13 mouse cellular contexts compared by ENCODE assay signal in genomic region chr14:56177651-56178050, GRCm38 (mm10). TPM values are rescaled to one million over a fixed set of nuclear protein-coding genes. Genes with fewer than 3 reads are reported as not detected.
DNase-seq lines count a peak whose midpoint lies in the region; ATAC-seq and TF ChIP-seq lines count a peak whose summit lies in the region.
"Not testable (repeated sequence)": the region's sequence is repeated elsewhere in the genome, so short reads cannot be mapped to it uniquely, and the experiment has no call there.
"Had no signal": no experiment of that assay in that cellular context is flagged by ENCODE, and none has a peak within 500 bp of the region (broad histone marks: within the 10 kb centered on the region; RNA-seq: fewer than 3 reads in every experiment).

No protein-coding gene starts in this region.

- TF ChIP-seq POLR2A in kidney, adult 2 months (IDR thresholded peaks at IDR 0.05; ENCODE audit: low read depth, low read length); limb, embryonic 14.5 days (IDR thresholded peaks at IDR 0.05; ENCODE audit: borderline replicate concordance, extremely low read depth, insufficient read depth, insufficient read length): not testable (repeated sequence)

- intact Hi-C loops in gastrocnemius, postnatal 14 days (cut with DNase I; ENCODE audit: low total_unique reads), result not testable (repeated sequence)

- WGBS in kidney, adult 2 months, result 9% methylated on average over 8 of the region's 8 CpGs
- 23% methylated on average over 8 of the region's 8 CpGs for WGBS in limb, embryonic 14.5 days
- WGBS in midbrain, embryonic 14.5 days, result 34% methylated on average over 8 of the region's 8 CpGs

- not testable (repeated sequence) for H3K27ac ChIP-seq in kidney, adult 2 months (ENCODE audit: insufficient read depth, low read depth, low read length); limb, embryonic 14.5 days (replicated peaks; ENCODE audit: low read depth, low read length); midbrain, embryonic 14.5 days (replicated peaks; ENCODE audit: low read depth, low read length)

- not testable (repeated sequence) for H3K9ac ChIP-seq in limb, embryonic 14.5 days (ENCODE audit: low read depth, low read length, severe bottlenecking); midbrain, embryonic 14.5 days (replicated peaks; ENCODE audit: low read length)

- peak; percentile 57 for TF ChIP-seq CTCF in kidney, adult 2 months (conservative IDR thresholded peaks at IDR 0.05; ENCODE audit: insufficient read depth, insufficient read length, low read depth, low read length)

- not testable (repeated sequence) for H3K27me3 ChIP-seq in kidney, adult 2 months (replicated peaks; ENCODE audit: control insufficient read depth, insufficient read depth, low read length); limb, embryonic 14.5 days (ENCODE audit: control insufficient read depth, insufficient read depth, low read length); midbrain, embryonic 14.5 days (ENCODE audit: control insufficient read depth, insufficient read depth, low read length); splenic B cell, adult 2 months (ENCODE audit: control insufficient read depth, insufficient read depth, low read length, poor library complexity, severe bottlenecking)

- H3K4me3 ChIP-seq in kidney, adult 2 months (ENCODE audit: insufficient read depth, low read depth, low read length); limb, embryonic 14.5 days (replicated peaks; ENCODE audit: low read length); midbrain, embryonic 14.5 days (replicated peaks; ENCODE audit: low read depth, low read length): not testable (repeated sequence)

- H3K9me3 ChIP-seq in limb, embryonic 14.5 days (ENCODE audit: control insufficient read depth, low read length); midbrain, embryonic 14.5 days (ENCODE audit: control insufficient read depth, low read length): not testable (repeated sequence)

- DNase-seq in 416B (ENCODE audit: low read depth) (peak; percentile 62), ZHBTc4 (ENCODE audit: low read depth, low spot score) (peak; percentile 82)
- DNase-seq in gastrocnemius, postnatal 14 days, result peak; percentile 33
- DNase-seq in kidney, adult 2 months, result peak; percentile 25
- peak; percentile 18 for DNase-seq in limb, embryonic 14.5 days (ENCODE audit: low spot score)
- peak; percentile 61 for DNase-seq in midbrain, embryonic 14.5 days
- DNase-seq in splenic B cell, adult 2 months (ENCODE audit: low read depth, low spot score), result peak; percentile 13

- not testable (repeated sequence) for H3K36me3 ChIP-seq in kidney, adult 2 months (ENCODE audit: control insufficient read depth, insufficient read depth, low read length); limb, embryonic 14.5 days (ENCODE audit: control insufficient read depth, insufficient read depth, low read length); midbrain, embryonic 14.5 days (ENCODE audit: control insufficient read depth, insufficient read depth, low read length); splenic B cell, adult 2 months (ENCODE audit: control insufficient read depth, insufficient read depth, low read length, poor library complexity, severe bottlenecking)

- not testable (repeated sequence) for H3K4me2 ChIP-seq in limb, embryonic 14.5 days (replicated peaks; ENCODE audit: low read depth, low read length, severe bottlenecking); midbrain, embryonic 14.5 days (ENCODE audit: low read length)

- ATAC-seq in common myeloid progenitor, adult 5-6 weeks (replicated peaks; ENCODE audit: low read depth, poor library complexity, severe bottlenecking), result peak; percentile 68
- ATAC-seq in limb, embryonic 14.5 days (ENCODE audit: low FRiP score, low read depth); midbrain, embryonic 14.5 days (ENCODE audit: low FRiP score, low TSS enrichment): not testable (repeated sequence)

- not testable (repeated sequence) for H3K4me1 ChIP-seq in kidney, adult 2 months (ENCODE audit: control insufficient read depth, insufficient read depth, low read length); limb, embryonic 14.5 days (ENCODE audit: control insufficient read depth, insufficient read depth, low read length); midbrain, embryonic 14.5 days (ENCODE audit: control insufficient read depth, insufficient read depth, low read length)

RNA-seq across cellular contexts. Expression of gene Gzmn, which starts 3.3 kb away (rescaled TPM):
- not detected in 2 replicates for total RNA-seq in common myeloid progenitor, adult 5-6 weeks (2017)
- total RNA-seq in gastrocnemius, postnatal 14 days (2021), result not detected
- polyA plus RNA-seq in kidney, adult 2 months (2012; rRNA removed), result not detected in 2 replicates
- not detected in 2 replicates for polyA plus RNA-seq in limb, embryonic 14.5 days (2012; rRNA removed)
- not detected in 2 replicates for polyA plus RNA-seq in limb, embryonic 14.5 days (2014; fragmentation: Nextera tagmentation; extraction: Ambion mirVana)
- polyA plus RNA-seq in midbrain, embryonic 14.5 days (2014; fragmentation: Nextera tagmentation; extraction: Ambion mirVana), result not detected in 2 replicates
- total RNA-seq: gastrocnemius, adult 18-20 months had no signal
- polyA plus RNA-seq: C2C12; limb, embryonic 13.5 days; stomach, embryonic 15.5 days had no signal

RNA-seq across cellular contexts. Expression of gene Gzmg, which starts 18.3 kb away (rescaled TPM):
- not detected in 2 replicates for total RNA-seq in common myeloid progenitor, adult 5-6 weeks (2017)
- total RNA-seq in gastrocnemius, postnatal 14 days (2021), result not detected
- not detected in 2 replicates for polyA plus RNA-seq in kidney, adult 2 months (2012; rRNA removed)
- polyA plus RNA-seq in limb, embryonic 14.5 days (2012; rRNA removed), result 0.14 and 0.28 TPM in 2 replicates
- not detected in 2 replicates for polyA plus RNA-seq in limb, embryonic 14.5 days (2014; fragmentation: Nextera tagmentation; extraction: Ambion mirVana)
- polyA plus RNA-seq in midbrain, embryonic 14.5 days (2014; fragmentation: Nextera tagmentation; extraction: Ambion mirVana), result not detected in 2 replicates
- total RNA-seq: gastrocnemius, adult 18-20 months had no signal
- polyA plus RNA-seq: C2C12; limb, embryonic 13.5 days; myocyte; stomach, embryonic 15.5 days had no signal

RNA-seq across cellular contexts. Expression of gene Gzmf, which starts 33.6 kb away (rescaled TPM):
- not detected in 2 replicates for total RNA-seq in common myeloid progenitor, adult 5-6 weeks (2017)
- not detected for total RNA-seq in gastrocnemius, postnatal 14 days (2021)
- polyA plus RNA-seq in kidney, adult 2 months (2012; rRNA removed), result not detected in 2 replicates
- polyA plus RNA-seq in limb, embryonic 14.5 days (2012; rRNA removed), result 0.15 and 0.23 TPM in 2 replicates
- polyA plus RNA-seq in limb, embryonic 14.5 days (2014; fragmentation: Nextera tagmentation; extraction: Ambion mirVana), result not detected in 2 replicates
- polyA plus RNA-seq in midbrain, embryonic 14.5 days (2014; fragmentation: Nextera tagmentation; extraction: Ambion mirVana), result not detected in 2 replicates
- total RNA-seq: gastrocnemius, adult 18-20 months had no signal
- polyA plus RNA-seq: C2C12; limb, embryonic 13.5 days; myocyte; stomach, embryonic 15.5 days had no signal

RNA-seq across cellular contexts. Expression of gene Gzmd, which starts 45.2 kb away (rescaled TPM):
- not detected in 2 replicates for total RNA-seq in common myeloid progenitor, adult 5-6 weeks (2017)
- not detected for total RNA-seq in gastrocnemius, postnatal 14 days (2021)
- polyA plus RNA-seq in kidney, adult 2 months (2012; rRNA removed), result not detected in 2 replicates
- 0.09 and 0.41 TPM in 2 replicates for polyA plus RNA-seq in limb, embryonic 14.5 days (2012; rRNA removed)
- polyA plus RNA-seq in limb, embryonic 14.5 days (2014; fragmentation: Nextera tagmentation; extraction: Ambion mirVana), result not detected in 2 replicates
- not detected in 2 replicates for polyA plus RNA-seq in midbrain, embryonic 14.5 days (2014; fragmentation: Nextera tagmentation; extraction: Ambion mirVana)
- total RNA-seq: gastrocnemius, adult 18-20 months had no signal
- polyA plus RNA-seq: limb, embryonic 13.5 days; stomach, embryonic 15.5 days had no signal

RNA-seq across cellular contexts. Expression of gene Gzmc, which starts 56.8 kb away (rescaled TPM):
- not detected in 2 replicates for total RNA-seq in common myeloid progenitor, adult 5-6 weeks (2017)
- not detected for total RNA-seq in gastrocnemius, postnatal 14 days (2021)
- polyA plus RNA-seq in kidney, adult 2 months (2012; rRNA removed), result not detected in 2 replicates
- polyA plus RNA-seq in limb, embryonic 14.5 days (2012; rRNA removed), result not detected in 2 replicates
- polyA plus RNA-seq in limb, embryonic 14.5 days (2014; fragmentation: Nextera tagmentation; extraction: Ambion mirVana), result 0.23 TPM in 1 of 2 replicates, not detected in the other
- not detected in 2 replicates for polyA plus RNA-seq in midbrain, embryonic 14.5 days (2014; fragmentation: Nextera tagmentation; extraction: Ambion mirVana)
- total RNA-seq: gastrocnemius, adult 18-20 months had no signal
- polyA plus RNA-seq: C2C12; limb, embryonic 13.5 days; myocyte; stomach, embryonic 15.5 days had no signal

Comparison
In these comparisons a context has a peak if more than half of its experiments do, and no peak if none do; other contexts are left out.
1. DNase-seq: peak in every context shown above with its lines; median percentile 82 in ZHBTc4; 62 in 416B; 61 in midbrain, embryonic 14.5 days; 33 in gastrocnemius, postnatal 14 days; 25 in kidney, adult 2 months; 18 in limb, embryonic 14.5 days; 13 in splenic B cell, adult 2 months.